Mouse (Mus musculus) kidney, postnatal 14 days (tissue): ENCODE results near the gene Ric8a.
A peak's percentile ranks its signal among the peaks of the same experiment; 100 is the strongest.
"Not testable (repeated sequence)": the region's sequence is repeated elsewhere in the genome, so short reads cannot be mapped to it uniquely, and the experiment has no call there.

Source experiments
- DNase-seq: peaks from one replicate; pipeline ENCODE4 v3.0.0; 2022; ENCODE audit warnings: mixed read lengths

Gene Ric8a

DNA sequence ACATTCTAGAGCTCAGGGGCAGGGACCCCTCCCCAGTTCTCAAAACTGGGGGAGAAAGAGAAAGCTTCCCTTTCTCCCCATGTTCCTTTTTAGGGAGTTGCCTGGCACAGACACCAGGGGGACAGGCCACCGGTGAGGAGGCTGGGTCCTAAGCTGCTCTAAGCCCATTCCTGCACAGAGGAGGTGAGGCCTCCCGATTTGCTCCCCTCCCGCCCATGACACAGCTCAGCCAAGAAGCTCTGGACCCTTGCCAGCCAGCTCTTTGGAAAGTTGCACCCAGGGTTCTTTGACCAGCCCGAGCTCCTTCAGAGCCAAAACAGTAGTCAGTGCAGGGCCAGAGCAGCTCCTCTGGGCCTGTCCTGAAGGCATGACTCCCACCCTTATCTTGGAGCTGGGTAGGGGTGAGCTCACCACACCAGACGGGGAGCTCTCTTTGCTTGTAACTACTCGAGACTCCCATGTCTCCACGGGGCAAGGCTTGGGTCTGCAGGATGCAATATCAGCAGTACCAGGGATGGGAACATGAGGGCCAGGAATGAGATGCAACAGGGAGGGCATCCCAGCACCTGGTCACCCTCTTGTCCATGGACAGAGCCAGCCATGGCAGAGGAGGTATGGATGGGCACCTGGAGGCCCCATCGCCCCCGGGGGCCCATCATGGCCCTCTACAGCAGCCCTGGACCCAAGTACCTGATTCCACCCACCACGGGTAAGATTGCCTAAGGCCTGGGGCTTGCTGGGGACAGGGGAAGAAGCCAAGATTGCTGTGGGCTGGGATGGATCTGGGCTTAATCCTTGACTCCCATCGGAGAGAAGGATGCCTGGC, 8.8 kb upstream of the Ric8a start, which contains the start of gene Odf3:
Gene Odf3 (plus strand): TSS at position 51 of the 826 bp plus-strand sequence.
- peak; percentile 54 for DNase-seq

DNA sequence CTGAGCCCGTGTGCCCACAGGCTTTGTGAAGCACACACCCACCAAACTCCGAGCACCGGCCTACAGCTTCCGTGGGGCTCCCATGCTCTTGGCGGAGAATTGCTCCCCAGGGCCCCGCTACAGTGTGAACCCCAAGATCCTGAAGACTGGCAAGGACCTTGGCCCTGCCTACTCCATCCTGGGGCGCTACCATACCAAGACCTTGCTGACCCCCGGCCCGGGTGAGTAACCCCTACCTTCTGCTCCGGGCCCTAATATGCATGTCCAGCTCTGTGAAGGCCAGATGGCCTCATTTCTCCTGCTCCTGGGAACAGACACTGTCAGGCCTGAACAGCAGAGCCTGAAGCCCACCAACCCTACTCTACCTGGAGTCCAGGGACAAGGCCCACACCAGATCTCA, 8.2 kb upstream of the Ric8a start:
- no peak for DNase-seq

DNA sequence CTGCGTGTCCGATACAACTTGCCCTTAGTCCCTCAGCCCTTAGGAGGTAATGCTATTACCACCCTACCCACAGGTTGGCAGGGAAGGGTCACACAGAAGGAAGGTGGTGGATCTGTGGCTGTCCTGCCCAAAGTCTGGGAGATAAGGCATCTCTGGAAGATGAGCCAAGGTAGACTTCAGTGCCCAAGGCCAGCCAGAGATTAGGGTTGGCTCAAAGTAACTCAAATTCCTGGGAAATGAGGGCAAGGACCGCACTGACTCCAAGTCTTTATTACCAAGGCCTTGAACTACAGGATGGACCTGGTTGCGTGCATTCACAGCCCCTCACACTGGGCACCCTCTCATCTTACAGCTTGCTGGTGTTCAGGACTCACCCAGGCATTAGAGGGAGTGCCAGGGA, 4.8 kb upstream of the Ric8a start:
- DNase-seq: no peak

DNA sequence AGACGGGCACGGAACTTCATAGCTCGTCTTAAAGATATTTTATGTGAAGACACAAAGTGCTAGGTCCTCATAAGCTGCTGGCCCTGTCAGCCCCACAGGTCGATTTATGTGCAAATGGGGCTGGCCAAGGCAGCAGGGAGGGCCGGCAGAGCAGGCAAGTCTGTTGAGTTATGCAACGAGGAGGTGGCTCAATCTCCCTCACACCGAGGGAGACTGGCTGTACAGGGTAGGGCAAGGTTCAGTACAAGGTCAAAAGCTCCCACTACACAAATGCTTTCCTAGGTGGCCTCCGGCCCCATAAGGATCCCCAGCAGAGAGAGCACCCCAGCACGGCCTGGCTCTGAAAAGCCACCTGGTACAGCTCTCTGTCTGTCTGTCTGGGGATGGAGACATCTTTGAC, 3.4 kb upstream of the Ric8a start:
- no peak for DNase-seq

DNA sequence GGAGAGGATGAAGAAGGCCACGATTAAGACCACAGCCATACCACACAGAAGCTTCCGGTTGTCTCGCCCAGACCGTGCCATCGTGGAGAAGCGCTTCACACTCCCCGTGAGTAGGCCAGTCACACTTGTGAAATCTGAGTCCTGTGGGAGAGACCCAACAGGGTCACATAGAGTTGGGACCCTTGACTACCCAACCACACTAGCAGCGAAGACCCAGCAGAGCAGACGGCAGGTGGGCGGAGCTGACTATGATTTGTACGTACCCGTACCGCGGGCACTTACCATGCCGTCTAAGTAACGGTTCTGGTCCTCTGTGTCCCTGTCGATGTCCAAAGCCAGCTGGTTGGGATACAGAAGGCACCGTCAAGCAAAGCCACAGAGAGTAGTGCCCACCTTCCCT, 2.3 kb upstream of the Ric8a start:
- DNase-seq: no peak

DNA sequence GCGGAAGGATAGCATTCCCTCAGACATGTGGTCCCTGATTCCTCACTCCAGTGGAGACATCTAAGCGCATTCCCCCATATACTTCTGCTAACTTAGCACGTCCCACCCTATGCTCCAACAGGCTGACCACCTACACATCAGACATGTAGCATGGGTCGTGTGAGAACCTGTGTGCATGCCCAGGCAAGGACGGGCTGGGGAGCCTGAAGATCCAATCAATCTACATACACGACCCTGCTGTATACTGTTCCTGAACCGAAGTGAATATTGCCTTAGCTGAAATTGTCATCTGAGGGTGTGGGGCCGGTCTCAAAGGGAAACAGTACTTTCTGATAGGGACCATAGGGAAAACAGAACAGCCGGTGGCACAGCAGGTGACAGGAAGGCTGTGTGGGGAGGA, 1.6 kb upstream of the Ric8a start:
- DNase-seq: no peak

DNA sequence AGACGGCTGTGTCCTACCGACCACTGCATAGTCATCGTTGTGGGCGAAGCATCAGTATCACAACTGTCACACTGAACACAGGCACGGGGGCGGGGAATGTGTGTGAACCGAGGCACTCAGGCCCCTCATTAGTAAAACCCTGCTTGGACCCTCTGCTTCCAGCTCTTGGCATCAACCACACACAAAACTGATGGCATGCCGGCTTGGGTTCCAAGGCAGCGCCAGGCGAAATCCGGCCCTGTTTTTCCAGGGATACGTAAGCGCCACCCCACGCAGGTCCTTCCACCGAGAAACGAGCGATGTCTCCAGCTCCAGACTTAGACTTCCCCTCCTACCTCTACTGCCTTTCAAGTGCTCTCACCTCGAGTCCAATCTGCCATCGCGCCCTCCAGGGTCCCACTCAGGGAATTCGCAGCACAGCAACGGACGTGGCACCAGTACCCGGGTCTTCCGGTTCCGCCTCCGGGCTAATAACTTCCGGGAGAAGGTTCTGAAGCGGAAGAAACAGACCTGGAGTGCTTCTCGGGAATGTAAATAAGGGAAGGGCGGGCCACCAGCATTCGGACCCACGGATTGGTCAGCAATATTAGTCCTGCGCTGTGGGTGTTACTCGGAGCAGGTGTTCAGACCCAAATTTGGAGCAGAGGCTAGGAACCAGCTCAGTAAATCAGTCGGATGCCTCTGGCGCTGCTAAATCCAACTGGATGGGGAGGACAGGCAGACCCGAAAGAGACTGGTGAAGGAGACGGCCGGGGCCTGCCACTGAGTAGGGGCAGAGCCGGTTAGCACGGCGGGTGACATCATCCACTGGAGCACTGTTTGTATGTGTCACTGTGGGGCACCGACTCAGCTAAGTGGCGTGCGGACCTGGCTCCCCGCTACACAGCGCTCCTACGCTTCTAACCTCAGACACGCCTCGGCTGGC, 635 bp upstream of the Ric8a start, which contains the start of gene Gm45785:
Gene Gm45785 (minus strand): TSS at position 472 of the 925 bp plus-strand sequence.
- peak; percentile 92 for DNase-seq

DNA sequence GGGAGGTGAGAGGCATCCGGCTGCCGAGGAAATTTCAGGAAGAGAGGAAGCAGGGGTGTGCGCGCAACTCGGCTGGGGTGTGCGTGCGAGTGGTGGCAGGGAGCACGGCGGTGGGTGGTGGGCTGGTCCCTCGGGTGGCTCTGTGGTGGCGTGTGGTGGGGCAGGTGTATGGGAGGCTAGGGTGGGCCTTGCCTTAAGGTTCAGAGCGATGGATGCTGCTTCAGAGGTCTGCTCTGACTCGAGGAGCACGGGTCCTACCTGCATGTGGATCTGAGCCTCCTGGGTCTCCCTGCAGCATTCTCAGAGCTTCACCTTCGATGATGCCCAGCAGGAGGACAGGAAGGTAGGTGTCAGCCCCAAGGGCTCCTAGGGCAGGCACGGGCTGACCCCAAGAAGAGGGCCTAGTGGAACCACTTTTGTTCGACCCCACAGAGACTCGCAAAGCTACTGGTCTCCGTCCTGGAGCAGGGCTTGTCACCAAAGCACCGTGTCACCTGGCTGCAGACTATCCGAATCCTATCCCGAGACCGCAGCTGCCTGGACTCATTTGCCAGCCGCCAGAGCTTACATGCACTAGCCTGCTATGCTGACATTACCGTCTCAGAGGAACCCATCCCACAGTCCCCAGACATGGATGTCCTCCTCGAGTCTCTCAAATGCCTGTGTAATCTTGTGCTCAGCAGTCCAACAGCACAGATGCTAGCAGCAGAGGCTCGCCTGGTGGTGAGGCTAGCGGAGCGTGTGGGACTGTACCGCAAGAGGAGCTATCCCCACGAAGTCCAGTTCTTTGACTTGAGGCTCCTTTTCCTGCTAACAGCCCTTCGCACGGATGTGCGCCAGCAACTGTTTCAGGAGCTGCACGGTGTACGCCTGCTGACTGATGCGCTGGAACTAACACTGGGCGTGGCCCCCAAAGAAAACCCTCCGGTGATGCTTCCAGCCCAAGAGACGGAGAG, 1.1 kb downstream of the Ric8a start, which contains the start of gene Bet1l:
Gene Bet1l (minus strand): TSS at position 28 of the 956 bp plus-strand sequence.
- DNase-seq: no peak

DNA sequence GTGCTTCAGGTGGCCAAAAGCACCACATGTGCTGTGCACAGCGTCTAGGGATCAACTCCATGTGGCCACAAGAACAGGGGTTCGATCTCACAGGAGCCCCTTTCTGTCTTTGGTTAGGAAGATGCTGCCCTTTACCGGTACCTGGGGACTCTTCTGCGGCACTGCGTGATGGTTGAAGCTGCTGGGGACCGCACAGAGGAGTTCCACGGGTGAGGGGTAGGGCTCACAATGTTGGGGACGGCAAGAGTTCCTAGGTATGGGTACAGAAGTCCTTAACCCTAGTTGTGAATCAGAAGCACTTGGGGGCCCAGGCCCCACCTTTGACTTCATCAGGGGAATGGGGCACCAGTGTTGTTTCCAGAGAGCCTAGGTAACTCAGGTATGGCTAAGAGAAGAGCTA, 2.0 kb downstream of the Ric8a start:
- DNase-seq: no peak

DNA sequence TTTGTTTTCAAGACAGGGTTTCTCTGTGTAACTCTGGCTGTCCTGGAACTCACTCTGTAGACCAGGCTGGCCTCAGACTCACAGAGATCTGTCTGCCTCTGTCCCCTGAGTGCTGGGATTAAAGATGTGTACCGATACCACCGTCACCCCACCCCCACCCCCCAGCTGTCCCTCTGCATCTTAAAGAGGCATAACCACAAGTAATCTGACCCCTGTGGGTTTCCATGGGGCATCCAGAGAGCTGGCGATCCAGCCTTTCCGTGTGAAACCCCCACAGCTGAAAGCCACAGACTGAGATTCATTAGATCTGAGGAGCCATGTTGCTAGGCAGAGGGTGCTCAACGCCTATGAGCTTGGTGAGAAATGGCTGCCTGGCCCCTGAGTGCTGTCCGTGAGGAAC, 3.2 kb downstream of the Ric8a start:
- no peak for DNase-seq

DNA sequence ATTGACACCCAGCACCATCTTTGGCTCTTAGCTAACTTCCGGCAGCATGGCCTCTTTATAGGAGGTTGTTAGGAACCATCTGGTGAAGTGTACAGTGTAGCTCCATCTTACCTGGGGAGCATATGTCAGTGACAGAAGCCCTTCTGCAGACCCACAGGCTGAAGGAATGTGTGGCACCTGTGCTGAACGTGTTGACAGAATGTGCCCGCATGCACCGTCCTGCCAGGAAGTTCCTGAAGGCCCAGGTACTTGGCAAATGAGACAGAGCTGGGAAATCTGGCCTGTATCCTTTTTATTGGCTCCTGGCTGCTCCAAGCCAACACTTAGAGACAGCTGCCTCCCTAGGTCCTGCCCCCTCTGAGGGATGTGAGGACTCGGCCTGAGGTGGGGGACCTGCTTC, 4.0 kb downstream of the Ric8a start:
- DNase-seq: no peak

DNA sequence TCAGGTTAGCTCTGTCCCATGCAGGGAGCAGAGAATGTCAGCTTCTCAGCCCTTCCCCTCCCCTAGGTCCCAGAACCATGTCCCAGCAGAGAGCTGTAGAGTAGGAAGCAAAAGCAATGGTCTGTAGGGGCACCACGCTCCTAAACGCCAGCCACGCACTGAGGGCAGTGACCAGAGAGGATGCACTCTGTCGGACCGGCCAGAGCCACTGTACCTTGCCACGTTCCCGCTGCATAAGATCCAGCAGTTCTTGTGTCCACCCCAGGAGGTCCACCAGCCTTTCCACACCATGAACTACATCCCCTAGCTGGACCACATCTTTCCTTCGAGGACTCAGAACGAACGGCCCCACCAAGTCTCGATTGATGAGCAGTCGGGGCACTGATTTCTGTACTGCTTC, 8.0 kb downstream of the Ric8a start:
- DNase-seq: no peak

DNA sequence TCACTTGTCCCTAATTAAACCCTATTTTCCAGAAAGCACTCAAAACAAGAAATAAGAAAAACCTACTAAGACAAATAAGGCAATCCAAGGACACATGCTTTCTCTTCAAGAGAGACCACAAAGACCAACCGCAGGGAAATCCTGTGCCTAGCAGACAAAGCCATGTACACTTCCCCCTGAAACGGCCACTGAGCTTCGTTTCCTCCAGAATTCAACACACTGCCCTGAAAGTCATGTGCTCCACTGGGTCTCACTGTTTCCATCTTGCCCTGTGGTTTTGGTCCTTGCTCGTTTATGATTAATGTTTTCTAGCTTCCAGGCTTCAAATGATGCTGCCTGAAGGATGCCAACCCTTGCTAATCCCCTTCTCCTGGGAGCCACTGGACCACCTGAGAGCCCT, 17.5 kb downstream of the Ric8a start:
- no peak for DNase-seq

DNA sequence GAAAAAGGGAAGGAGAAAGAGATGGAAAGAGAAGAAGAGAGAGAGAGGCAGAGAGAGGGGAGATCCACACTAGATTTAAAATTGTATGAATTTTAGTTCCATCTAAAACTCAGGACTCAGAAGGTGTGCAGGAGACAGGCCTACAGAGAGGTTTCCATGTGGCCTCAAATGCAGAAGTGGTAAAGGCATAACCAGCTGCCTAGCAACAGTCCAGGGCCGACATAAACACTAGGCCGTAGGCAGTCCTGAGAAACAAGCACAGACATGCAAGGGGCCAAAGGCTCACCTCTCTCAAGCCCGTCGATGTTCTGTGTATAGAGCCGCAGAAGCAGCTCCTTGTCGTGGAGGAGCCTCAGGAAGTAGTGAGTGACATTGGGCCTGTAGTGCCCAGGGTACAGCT, 20.6 kb downstream of the Ric8a start:
- DNase-seq: no peak

DNA sequence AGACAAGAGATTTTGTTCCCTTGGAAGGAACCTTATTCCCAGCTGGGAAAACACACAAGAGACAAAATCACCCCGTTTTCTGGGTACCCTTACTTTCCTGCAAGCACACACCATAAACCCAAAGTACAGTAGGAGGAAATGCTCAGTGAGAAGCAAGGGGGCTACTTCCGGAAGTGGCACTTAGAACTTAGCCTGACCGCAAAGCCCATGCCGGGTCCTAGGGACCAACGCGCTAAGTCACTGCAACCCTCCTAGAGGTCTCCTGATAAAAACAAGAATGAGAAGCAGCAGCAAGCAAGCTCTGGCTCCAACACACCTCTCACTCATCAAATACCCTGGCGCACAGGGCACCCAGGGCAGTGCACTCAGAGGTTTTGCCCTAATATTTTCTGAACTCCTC, 22.6 kb downstream of the Ric8a start:
- DNase-seq: no peak

DNA sequence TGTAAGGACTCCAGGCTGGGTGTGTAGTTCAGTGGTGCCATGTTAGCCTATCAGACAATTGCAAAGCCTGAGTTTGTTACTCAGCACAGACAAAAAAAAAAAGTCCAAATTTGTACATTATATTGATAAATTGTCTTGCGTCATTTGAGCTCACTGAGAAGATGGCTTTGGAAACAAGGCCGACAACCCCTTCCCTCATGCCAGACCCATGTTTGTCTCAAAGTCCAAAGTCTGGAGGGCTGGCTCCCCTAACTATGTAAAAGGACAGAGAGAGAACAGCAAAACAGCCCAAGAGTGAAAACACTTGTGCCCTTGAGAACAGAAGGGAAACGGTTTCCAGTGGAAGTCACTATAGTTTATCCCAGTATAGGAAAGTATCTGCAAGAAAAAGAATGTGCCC, 23.7 kb downstream of the Ric8a start:
- DNase-seq: peak; percentile 48

DNA sequence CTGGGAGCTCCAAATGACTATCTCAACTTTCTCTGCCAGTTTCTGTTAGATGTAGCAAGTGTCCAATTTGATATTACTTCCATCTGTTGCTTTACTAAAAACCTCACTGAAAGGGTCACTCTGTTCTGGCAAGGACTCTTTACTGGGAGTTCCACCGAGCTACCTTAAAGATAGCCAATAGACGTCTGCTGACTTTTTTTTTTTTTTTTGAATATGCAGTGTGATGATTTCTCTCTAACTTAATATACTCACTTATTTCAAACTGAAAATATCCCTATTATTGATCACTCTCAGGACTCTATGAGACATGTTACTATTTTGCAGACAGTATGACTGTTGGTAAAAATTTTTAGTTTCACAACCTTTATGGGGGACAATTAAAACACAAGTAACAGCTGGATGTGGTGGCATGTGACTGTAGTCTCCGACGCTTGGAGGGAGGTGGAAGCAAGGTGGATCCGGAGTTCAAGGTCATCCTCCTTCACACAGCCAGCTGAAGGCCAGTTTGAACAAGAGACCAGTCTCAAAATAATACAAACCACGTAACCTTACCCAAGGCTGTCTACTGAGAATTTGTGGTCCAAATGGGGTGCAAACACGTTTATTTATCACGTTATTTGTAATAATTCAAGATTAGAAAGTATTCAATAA, 24.2 kb downstream of the Ric8a start:
- DNase-seq: peak; percentile 36

DNA sequence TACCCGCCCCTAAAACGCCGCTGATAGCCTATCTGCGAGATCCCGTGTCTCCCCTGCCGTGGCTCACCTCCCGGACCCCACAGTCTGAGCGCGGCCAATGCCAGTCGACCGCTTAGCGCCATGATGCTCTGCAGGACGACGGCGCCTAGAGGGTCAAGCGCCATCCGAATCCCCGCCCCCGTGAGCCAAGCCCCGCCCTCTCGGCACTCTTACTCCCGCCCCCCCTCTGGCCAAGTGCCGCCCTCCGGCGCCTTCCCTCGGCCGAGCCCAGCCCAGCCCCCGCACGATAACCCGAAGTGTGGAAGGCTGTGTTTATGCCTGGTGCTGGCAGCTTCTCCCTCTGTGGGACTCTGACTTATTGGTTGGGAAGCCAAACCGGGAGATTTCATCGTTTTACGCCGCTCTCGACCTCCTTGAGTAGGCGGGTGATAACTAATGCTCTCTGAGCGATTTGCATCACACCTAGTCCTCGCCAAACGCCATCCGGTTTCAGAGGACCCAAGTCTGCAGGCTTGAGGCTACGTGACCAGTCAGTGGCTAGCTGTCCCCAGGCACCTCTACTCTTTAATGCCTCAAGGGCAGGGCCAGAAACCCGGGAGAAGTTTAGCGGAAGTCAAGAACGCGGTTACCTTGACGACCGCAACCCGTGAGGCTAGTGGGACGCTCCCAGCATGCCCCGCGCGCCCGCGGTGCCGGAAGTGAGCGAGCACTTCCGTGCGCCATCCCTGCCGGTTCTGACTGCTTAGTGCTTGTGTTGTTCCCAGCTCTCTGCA, 25.1 kb downstream of the Ric8a start, which contains the start of the genes Psmd13 and Sirt3:
Gene Psmd13 (plus strand): TSS at position 273 of the 773 bp plus-strand sequence.
Gene Sirt3 (minus strand): TSS at position 614 of the 773 bp plus-strand sequence.
- peak; percentile 97 for DNase-seq

DNA sequence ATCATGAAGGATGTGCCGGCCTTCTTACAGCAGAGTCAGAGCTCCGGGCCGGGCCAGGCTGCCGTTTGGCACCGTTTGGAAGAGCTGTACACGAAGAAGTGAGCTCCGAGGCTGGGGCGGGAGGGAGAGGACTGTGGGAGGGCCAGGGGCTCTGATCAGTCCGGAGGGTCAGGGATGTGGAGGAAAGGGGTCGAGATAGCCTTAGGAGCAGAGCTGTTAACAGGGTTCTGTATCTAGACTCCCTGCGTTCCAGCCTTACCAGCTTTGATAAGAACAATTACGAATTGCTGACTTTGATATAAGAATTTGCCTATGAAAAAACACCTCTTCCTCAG, 25.7 kb downstream of the Ric8a start:
- DNase-seq: no peak

DNA sequence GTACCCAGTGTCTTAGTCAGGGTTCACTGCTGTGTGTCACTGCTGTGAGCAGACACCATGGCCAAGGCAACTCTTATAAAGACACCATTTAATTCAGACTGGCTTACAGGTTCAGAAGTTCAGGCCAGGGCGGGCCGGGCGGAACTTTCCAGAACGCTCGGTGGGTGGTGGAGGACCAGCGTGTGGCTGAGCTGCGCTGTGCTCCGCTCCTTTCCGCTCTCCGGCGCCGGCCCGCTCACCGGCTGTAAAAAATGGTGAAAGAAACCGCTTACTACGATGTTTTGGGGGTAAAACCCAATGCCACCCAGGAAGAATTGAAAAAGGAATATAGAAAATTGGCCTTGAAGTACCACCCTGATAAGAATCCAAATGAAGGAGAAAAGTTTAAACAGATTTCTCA, 33.9 kb downstream of the Ric8a start:
- DNase-seq: not testable (repeated sequence)

DNA sequence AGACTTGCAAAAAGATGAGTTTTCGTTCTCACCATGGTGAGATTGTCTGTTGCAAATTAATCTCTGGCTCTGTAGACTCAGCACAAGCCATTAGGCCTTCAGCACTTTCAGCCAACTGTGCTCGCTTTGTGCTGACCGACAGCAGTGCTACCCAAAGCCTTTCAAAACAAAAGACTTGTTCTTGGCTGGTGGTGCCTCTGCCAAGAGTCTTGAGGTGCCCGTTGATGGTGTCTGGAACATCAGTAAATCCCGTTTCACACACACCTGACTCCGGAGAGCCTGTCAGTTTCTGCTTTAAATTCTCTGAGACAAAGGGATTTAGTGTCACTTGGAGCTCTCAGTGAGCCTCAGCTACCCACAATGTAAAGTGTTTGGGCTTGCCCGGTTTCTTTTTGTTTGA, 37.3 kb downstream of the Ric8a start:
- DNase-seq: no peak
